Comparison of ENCODE assay signal across 28 mouse cellular contexts in genomic region chr1:184922824-184923223, GRCm38 (mm10). TPM values are rescaled to one million over a fixed set of nuclear protein-coding genes. Genes with fewer than 3 reads are reported as not detected.
DNase-seq lines count a peak whose midpoint lies in the region; ATAC-seq lines count a peak whose summit lies in the region.
"Had no signal": no experiment of that assay in that cellular context is flagged by ENCODE, and none has a peak within 500 bp of the region (broad histone marks: within the 10 kb centered on the region; RNA-seq: fewer than 3 reads in every experiment).

No protein-coding gene starts in this region.

- WGBS in forebrain, embryonic 15.5 days: 67% methylated on average over 13 of the region's 13 CpGs
- WGBS in forebrain, embryonic 12.5 days: 89% methylated on average over 13 of the region's 13 CpGs

- DNase-seq in gastrocnemius, postnatal 25 days: peak; percentile 62
- DNase-seq in lung, postnatal 4 days: no peak
- no peak for DNase-seq in layer of hippocampus, postnatal 14 days (ENCODE audit: low spot score in 2 of 2)
- DNase-seq: adrenal gland, postnatal 10 days; cerebellum, adult 11-12 months; cerebellum, adult 9-11 months; heart, postnatal 14 days; kidney, adult 18-20 months; kidney, postnatal 25 days; liver; lung, adult 2 months; lung, postnatal 10 days had no signal

- no peaks in the 10 kb centered on the region for H3K4me1 ChIP-seq in forebrain, embryonic 15.5 days
- peaks cover 2% of the 10 kb centered on the region for H3K4me1 ChIP-seq in forebrain, embryonic 12.5 days
- peaks cover 22% of the 10 kb centered on the region for H3K4me1 ChIP-seq in megakaryocyte, embryonic 14.5 days
- H3K4me1 ChIP-seq: embryonic facial prominence, embryonic 15.5 days; kidney, embryonic 15.5 days; midbrain, embryonic 12.5 days; neural tube, embryonic 13.5 days had no signal

- no peak overlapping the region for H3K9ac ChIP-seq in forebrain, embryonic 15.5 days (replicated peaks)
- no peak overlapping the region for H3K9ac ChIP-seq in forebrain, embryonic 12.5 days
- H3K9ac ChIP-seq: embryonic facial prominence, embryonic 15.5 days; kidney, embryonic 15.5 days; liver, embryonic 14.5 days; midbrain, embryonic 12.5 days; neural tube, embryonic 13.5 days had no signal

- H3K27me3 ChIP-seq in forebrain, embryonic 15.5 days: no peaks in the 10 kb centered on the region
- no peaks in the 10 kb centered on the region for H3K27me3 ChIP-seq in forebrain, embryonic 12.5 days
- peaks cover 3% of the 10 kb centered on the region for H3K27me3 ChIP-seq in megakaryocyte, embryonic 14.5 days (replicated peaks)
- H3K27me3 ChIP-seq: embryonic facial prominence, embryonic 15.5 days; kidney, embryonic 15.5 days; midbrain, embryonic 12.5 days; neural tube, embryonic 13.5 days; Patski had no signal

- no peak overlapping the region for H3K4me2 ChIP-seq in forebrain, embryonic 15.5 days (replicated peaks)
- no peak overlapping the region for H3K4me2 ChIP-seq in forebrain, embryonic 12.5 days
- H3K4me2 ChIP-seq: embryonic facial prominence, embryonic 15.5 days; kidney, embryonic 15.5 days; midbrain, embryonic 12.5 days; neural tube, embryonic 13.5 days had no signal

- peak; percentile 43; the same call in 1 of the 2 replicates for ATAC-seq in forebrain, embryonic 15.5 days (replicated peaks)
- ATAC-seq in forebrain, embryonic 12.5 days (ENCODE audit: low FRiP score): no peak
- no peak for ATAC-seq in megakaryocyte, adult 5-6 weeks (ENCODE audit: poor library complexity, severe bottlenecking)
- no peak for ATAC-seq in granulocyte monocyte progenitor cell, adult 5-6 weeks (replicated peaks; ENCODE audit: poor library complexity, severe bottlenecking)
- ATAC-seq: hindbrain, embryonic 16.5 days; Patski had no signal

- H3K4me3 ChIP-seq in forebrain, embryonic 15.5 days: no peak overlapping the region
- H3K4me3 ChIP-seq in forebrain, embryonic 12.5 days (replicated peaks): no peak overlapping the region
- H3K4me3 ChIP-seq in megakaryocyte, embryonic 14.5 days (replicated peaks): peak overlapping the region; percentile 29
- H3K4me3 ChIP-seq: embryonic facial prominence, embryonic 15.5 days; hindbrain, embryonic 10.5 days; kidney, embryonic 15.5 days; layer of hippocampus, adult 2 months; midbrain, embryonic 12.5 days; neural tube, embryonic 13.5 days had no signal

- H3K9me3 ChIP-seq in forebrain, embryonic 15.5 days: no peaks in the 10 kb centered on the region
- no peaks in the 10 kb centered on the region for H3K9me3 ChIP-seq in forebrain, embryonic 12.5 days
- no peaks in the 10 kb centered on the region for H3K9me3 ChIP-seq in megakaryocyte, embryonic 14.5 days
- H3K9me3 ChIP-seq: embryonic facial prominence, embryonic 15.5 days; hindbrain, embryonic 10.5 days; kidney, embryonic 15.5 days; midbrain, embryonic 12.5 days; neural tube, embryonic 13.5 days had no signal

- peaks cover 47% of the 10 kb centered on the region for H3K36me3 ChIP-seq in forebrain, embryonic 15.5 days
- peaks cover 59% of the 10 kb centered on the region for H3K36me3 ChIP-seq in forebrain, embryonic 12.5 days (replicated peaks)
- no peaks in the 10 kb centered on the region for H3K36me3 ChIP-seq in megakaryocyte, embryonic 14.5 days (replicated peaks; ENCODE audit: low read length)

- H3K27ac ChIP-seq in forebrain, embryonic 15.5 days (replicated peaks): no peak overlapping the region
- no peak overlapping the region for H3K27ac ChIP-seq in forebrain, embryonic 12.5 days
- H3K27ac ChIP-seq: embryonic facial prominence, embryonic 15.5 days; hindbrain, embryonic 10.5 days; kidney, embryonic 15.5 days; layer of hippocampus, adult 2 months; liver, embryonic 14.5 days; midbrain, embryonic 12.5 days; neural tube, embryonic 13.5 days had no signal

RNA-seq across cellular contexts. Expression of gene C130074G19Rik, which starts 39.8 kb away (rescaled TPM):
- polyA plus RNA-seq in forebrain, embryonic 15.5 days (2015; fragmentation: Nextera tagmentation; extraction: Ambion mirVana): 0.77 and 1.2 TPM in 2 replicates
- polyA plus RNA-seq in forebrain, embryonic 12.5 days (2016; fragmentation: Nextera tagmentation; extraction: Ambion mirVana): 0.74 and 0.91 TPM in 2 replicates
- not detected in 2 replicates for polyA plus RNA-seq in megakaryocyte, embryonic 14.5 days (2012; ENCODE audit: insufficient read depth, low replicate concordance)
- not detected in 2 replicates for total RNA-seq in megakaryocyte, adult 5-6 weeks (2015)
- total RNA-seq in megakaryocyte, adult 5-6 weeks (2017): not detected in 2 replicates
- total RNA-seq in gastrocnemius, postnatal 25 days (2021): 10 to 100 TPM; 10.9 to 18.7 TPM
- total RNA-seq in granulocyte monocyte progenitor cell, adult 5-6 weeks (2014; fragmentation: Nextera tagmentation): not detected in 2 replicates
- total RNA-seq in granulocyte monocyte progenitor cell, adult 5-6 weeks (2017): 0.13 TPM in 1 of 2 replicates, not detected in the other
- 10 to 100 TPM in 1 of 2 experiments, 1 to 10 TPM in 1; 9.3 to 12.1 TPM for total RNA-seq in layer of hippocampus, postnatal 14 days (2021)
- total RNA-seq: megakaryocyte progenitor cell, adult 5-6 weeks; MEL had no signal

Comparison
In these comparisons a context has a peak if more than half of its experiments do, and no peak if none do; other contexts are left out.
1. RNA of gene C130074G19Rik, which starts 39.8 kb away (total RNA-seq): 10.9 to 18.7 TPM in gastrocnemius, postnatal 25 days and 9.3 to 12.1 TPM in layer of hippocampus, postnatal 14 days; not detected in megakaryocyte, adult 5-6 weeks and 0.13 TPM in granulocyte monocyte progenitor cell, adult 5-6 weeks; every median in the first group is over 4 times any median in the second.